Mouse (Mus musculus): ENCODE data around the gene Arhgap15.
"Not testable (repeated sequence)": the region's sequence is repeated elsewhere in the genome, so short reads cannot be mapped to it uniquely, and the experiment has no call there.

The Arhgap15 gene

GRCm38 (mm10) chr2:43748287-43748983 is at the start of gene Arhgap15:
Gene Arhgap15, plus strand, starts transcription at chr2:43748824.
- no peak for DNase-seq (ENCODE audit: low spot score)

GRCm38 (mm10) chr2:43712611-43713138 is 35.9 kb upstream of the Arhgap15 start:
- no peak for DNase-seq (ENCODE audit: low spot score)

- peak; percentile 82 for DNase-seq (ENCODE audit: low spot score)
These were observed 26.0 kb upstream of the Arhgap15 start for GRCm38 (mm10) chr2:43722446-43723103.

GRCm38 (mm10) chr2:43723104-43723541 is 25.5 kb upstream of the Arhgap15 start:
- DNase-seq (ENCODE audit: low spot score): no peak

GRCm38 (mm10) chr2:43727181-43727580 is 21.4 kb upstream of the Arhgap15 start:
- DNase-seq (ENCODE audit: low spot score): no peak

GRCm38 (mm10) chr2:43727693-43728092 is 20.9 kb upstream of the Arhgap15 start:
- DNase-seq (ENCODE audit: low spot score): no peak

GRCm38 (mm10) chr2:43728831-43729230 is 19.8 kb upstream of the Arhgap15 start:
- no peak for DNase-seq (ENCODE audit: low spot score)

- DNase-seq (ENCODE audit: low spot score): peak; percentile 53
These were observed 16.2 kb upstream of the Arhgap15 start for GRCm38 (mm10) chr2:43732396-43732795.

- DNase-seq (ENCODE audit: low spot score): not testable (repeated sequence)
These were observed 13.6 kb upstream of the Arhgap15 start for GRCm38 (mm10) chr2:43735071-43735470.

- DNase-seq (ENCODE audit: low spot score): no peak
These were observed 11.1 kb upstream of the Arhgap15 start for GRCm38 (mm10) chr2:43737546-43737945.

GRCm38 (mm10) chr2:43738562-43739112 is 10.0 kb upstream of the Arhgap15 start:
- DNase-seq (ENCODE audit: low spot score): no peak

GRCm38 (mm10) chr2:43739190-43739818 is 9.3 kb upstream of the Arhgap15 start:
- DNase-seq (ENCODE audit: low spot score): no peak

GRCm38 (mm10) chr2:43749321-43749720 is 697 bp downstream of the Arhgap15 start:
- no peak for DNase-seq (ENCODE audit: low spot score)

GRCm38 (mm10) chr2:43755899-43756298 is 7.3 kb downstream of the Arhgap15 start:
- no peak for DNase-seq (ENCODE audit: low spot score)

- DNase-seq (ENCODE audit: low spot score): no peak
These were observed 8.0 kb downstream of the Arhgap15 start for GRCm38 (mm10) chr2:43756626-43757025.

- DNase-seq (ENCODE audit: low spot score): no peak
These were observed 13.1 kb downstream of the Arhgap15 start for GRCm38 (mm10) chr2:43761735-43762134.

GRCm38 (mm10) chr2:43763279-43763678 is 14.7 kb downstream of the Arhgap15 start:
- no peak for DNase-seq (ENCODE audit: low spot score)

- DNase-seq (ENCODE audit: low spot score): no peak
These were observed 15.8 kb downstream of the Arhgap15 start for GRCm38 (mm10) chr2:43764456-43764855.

- DNase-seq (ENCODE audit: low spot score): no peak
These were observed 17.6 kb downstream of the Arhgap15 start for GRCm38 (mm10) chr2:43766200-43766599.

GRCm38 (mm10) chr2:43769850-43770570 is 21.4 kb downstream of the Arhgap15 start:
- DNase-seq (ENCODE audit: low spot score): no peak

GRCm38 (mm10) chr2:43772640-43773039 is 24.0 kb downstream of the Arhgap15 start:
- DNase-seq (ENCODE audit: low spot score): no peak

- no peak for DNase-seq (ENCODE audit: low spot score)
These were observed 33.5 kb downstream of the Arhgap15 start for GRCm38 (mm10) chr2:43782157-43782556.

All from MN1 (cell line).